Comparison of ENCODE assay signal across 8 mouse cellular contexts in genomic region chr16:22517431-22518384, GRCm38 (mm10).
A peak's percentile ranks its signal among the peaks of the same experiment; 100 is the strongest.
DNase-seq lines count a peak whose midpoint lies in the region; ATAC-seq and TF ChIP-seq lines count a peak whose summit lies in the region.

No protein-coding gene starts in this region.

- peak; percentile 50 for DNase-seq in urinary bladder, postnatal 14 days (ENCODE audit: low spot score)
- no peak for DNase-seq in urinary bladder, postnatal 10 days (ENCODE audit: low spot score)
- DNase-seq in heart, postnatal 0 days (ENCODE audit: low spot score) = peak; percentile 85
- peak; percentile 84 for DNase-seq in kidney, postnatal 10 days
- DNase-seq in liver, embryonic 11.5 days (ENCODE audit: low spot score) = no peak

- H3K27ac ChIP-seq in forebrain, embryonic 16.5 days (ENCODE audit: low read length) = peak overlapping the region; percentile 14; the same call in 1 of the 2 replicates
- peak overlapping the region; percentile 55 for H3K27ac ChIP-seq in heart, postnatal 0 days (ENCODE audit: low read depth)
- H3K27ac ChIP-seq in liver, embryonic 11.5 days (ENCODE audit: low read depth, low read length) = no peak overlapping the region

- no peak overlapping the region for H3K4me3 ChIP-seq in forebrain, embryonic 16.5 days (replicated peaks; ENCODE audit: low read length)
- no peak overlapping the region for H3K4me3 ChIP-seq in heart, postnatal 0 days (ENCODE audit: low read depth, low read length)
- no peak overlapping the region for H3K4me3 ChIP-seq in liver, embryonic 11.5 days (ENCODE audit: low read depth, low read length)

- H3K27me3 ChIP-seq in forebrain, embryonic 16.5 days (replicated peaks; ENCODE audit: control insufficient read depth, insufficient read depth, low read length) = no peaks in the 10 kb centered on the region
- no peaks in the 10 kb centered on the region for H3K27me3 ChIP-seq in heart, postnatal 0 days (ENCODE audit: control insufficient read depth, insufficient read depth, low read length)
- no peaks in the 10 kb centered on the region for H3K27me3 ChIP-seq in liver, embryonic 11.5 days (replicated peaks; ENCODE audit: control insufficient read depth, insufficient read depth, low read length)

- 15% methylated on average over 20 of the region's 20 CpGs for WGBS in forebrain, embryonic 16.5 days
- 18% methylated on average over 20 of the region's 20 CpGs for WGBS in heart, postnatal 0 days
- WGBS in liver, embryonic 11.5 days = 19% methylated on average over 20 of the region's 20 CpGs

- no peaks in the 10 kb centered on the region for H3K36me3 ChIP-seq in forebrain, embryonic 16.5 days (ENCODE audit: control insufficient read depth, insufficient read depth)
- H3K36me3 ChIP-seq in heart, postnatal 0 days (replicated peaks; ENCODE audit: control insufficient read depth, insufficient read depth, low read length) = no peaks in the 10 kb centered on the region
- H3K36me3 ChIP-seq in liver, embryonic 11.5 days (ENCODE audit: control insufficient read depth, insufficient read depth, low read length) = no peaks in the 10 kb centered on the region

- no peak for TF ChIP-seq CTCF in heart, postnatal 0 days (IDR thresholded peaks at IDR 0.05; ENCODE audit: low read depth)

- TF ChIP-seq EP300 in heart, postnatal 0 days (IDR thresholded peaks at IDR 0.05; ENCODE audit: low read depth) = no peak

- peaks cover 9% of the 10 kb centered on the region for H3K4me1 ChIP-seq in forebrain, embryonic 16.5 days (replicated peaks; ENCODE audit: control insufficient read depth, insufficient read depth, low read length)
- H3K4me1 ChIP-seq in heart, postnatal 0 days (ENCODE audit: control insufficient read depth, insufficient read depth) = peaks cover 12% of the 10 kb centered on the region
- H3K4me1 ChIP-seq in liver, embryonic 11.5 days (replicated peaks; ENCODE audit: control insufficient read depth, insufficient read depth, low read length) = peaks cover 8% of the 10 kb centered on the region; the same call in 1 of the 2 replicates

- no peaks in the 10 kb centered on the region for H3K9me3 ChIP-seq in forebrain, embryonic 16.5 days (ENCODE audit: control insufficient read depth, low read length)
- no peaks in the 10 kb centered on the region for H3K9me3 ChIP-seq in heart, postnatal 0 days (replicated peaks; ENCODE audit: control insufficient read depth, low read length)
- no peaks in the 10 kb centered on the region for H3K9me3 ChIP-seq in liver, embryonic 11.5 days (ENCODE audit: control insufficient read depth, low read length)

- ATAC-seq in forebrain, embryonic 16.5 days = peak; percentile 93
- peak; percentile 90 for ATAC-seq in heart, postnatal 0 days (ENCODE audit: insufficient read depth, low read depth)
- ATAC-seq in liver, embryonic 11.5 days (replicated peaks; ENCODE audit: low FRiP score) = 0 out of 2 replicates have a peak, but pooled peaks have one; percentile 39
- ATAC-seq in neutrophil, adult 5-6 weeks (ENCODE audit: extremely low read depth, insufficient number of reproducible peaks, low FRiP score, poor library complexity, severe bottlenecking) = peak; percentile 48; the same call in 1 of the 2 replicates
- ATAC-seq in erythroblast, adult 5-6 weeks (replicated peaks; ENCODE audit: low FRiP score, poor library complexity, severe bottlenecking) = no peak

- H3K9ac ChIP-seq in forebrain, embryonic 16.5 days (replicated peaks; ENCODE audit: low read depth, low read length) = no peak overlapping the region
- H3K9ac ChIP-seq in heart, postnatal 0 days (replicated peaks; ENCODE audit: low read depth, low read length) = peak overlapping the region; percentile 37; the same call in 1 of the 2 replicates
- H3K9ac ChIP-seq in liver, embryonic 11.5 days (ENCODE audit: low read depth, low read length) = no peak overlapping the region

- no peak overlapping the region for H3K4me2 ChIP-seq in forebrain, embryonic 16.5 days (ENCODE audit: low read length)
- H3K4me2 ChIP-seq in heart, postnatal 0 days (ENCODE audit: low read depth, low read length) = 0 out of 2 replicates have a peak overlapping the region, but pooled peaks have one; percentile 12
- H3K4me2 ChIP-seq in liver, embryonic 11.5 days = peak overlapping the region; percentile 25; the same call in 1 of the 2 replicates

Comparison
In these comparisons a context has a peak if more than half of its experiments do, and no peak if none do; other contexts are left out.
1. DNase-seq: peak in urinary bladder, postnatal 14 days (single experiment), heart, postnatal 0 days (single experiment) and kidney, postnatal 10 days (single experiment); none in urinary bladder, postnatal 10 days (single experiment) and liver, embryonic 11.5 days (single experiment).